Mouse (Mus musculus) MEL (cell line): ENCODE measurements around the gene Olfr47. TPM values are rescaled to one million over a fixed set of nuclear protein-coding genes. Genes with fewer than 3 reads are reported as not detected.

Experiments
- DNase-seq: peaks from one replicate; pipeline ENCODE4 v3.0.0; 2011; ENCODE audit warnings: low read depth, low spot score
- H3K27ac ChIP-seq: 2 replicates; pipeline ENCODE4 v1.5.1; 2012; ENCODE audit warnings: low read depth, mild to moderate bottlenecking, control low read depth, low read length, moderate library complexity; ENCODE audit not compliant: control insufficient read depth
- H3K27me3 ChIP-seq, 2 experiments: fragments of 150-350 bp in 1 of 2; sonication (generic) in 1 of 2; 2 replicates each; pipeline ENCODE4 v1.6.1; 2012; ENCODE audit warnings: low read length in 2 of 2, mild to moderate bottlenecking in 2 of 2, improper control_type of control experiment in 1 of 2, moderate library complexity in 1 of 2; ENCODE audit not compliant: insufficient read depth in 2 of 2, control insufficient read depth in 1 of 2
- H3K36me3 ChIP-seq, 2 experiments: 2 replicates each; pipeline ENCODE4 v1.6.1; 2012 to 2014; ENCODE audit warnings: low read length in 2 of 2, improper control_type of control experiment in 1 of 2, inconsistent platforms in 1 of 2, mild to moderate bottlenecking in 1 of 2; ENCODE audit not compliant: insufficient read depth in 2 of 2, control insufficient read depth in 1 of 2
- H3K4me1 ChIP-seq, 2 experiments: fragments of 150-350 bp in 1 of 2; sonication (generic) in 1 of 2; 2 replicates each; pipeline ENCODE4 v1.6.1; 2012; ENCODE audit warnings: low read length in 2 of 2, improper control_type of control experiment in 1 of 2, mild to moderate bottlenecking in 1 of 2; ENCODE audit not compliant: insufficient read depth in 2 of 2, control insufficient read depth in 1 of 2
- H3K4me3 ChIP-seq, 2 experiments: fragments of 150-350 bp in 1 of 2; sonication (generic) in 1 of 2; 2 replicates each; pipeline ENCODE4 v1.5.1; 2012; ENCODE audit warnings: low read depth in 2 of 2, low read length in 2 of 2, mild to moderate bottlenecking in 2 of 2, moderate library complexity in 2 of 2, control low read depth in 1 of 2, improper control_type of control experiment in 1 of 2; ENCODE audit not compliant: control insufficient read depth in 1 of 2, insufficient read depth in 1 of 2
- H3K79me2 ChIP-seq: 2 replicates; pipeline ENCODE4 v1.6.1; 2012; ENCODE audit warnings: mild to moderate bottlenecking, low read length, moderate library complexity; ENCODE audit not compliant: control insufficient read depth, poor library complexity, insufficient read depth
- H3K9ac ChIP-seq: 2 replicates; pipeline ENCODE4 v1.6.1; 2012; ENCODE audit warnings: low read depth, mild to moderate bottlenecking, control low read depth, low read length, moderate library complexity; ENCODE audit not compliant: control insufficient read depth, poor library complexity, severe bottlenecking
- H3K9me3 ChIP-seq: fragments of 150-350 bp; sonication (generic); replicated peaks from 2 replicates; pipeline ENCODE4 v1.6.1; 2012; ENCODE audit warnings: mild to moderate bottlenecking, low read length, improper control_type of control experiment, moderate library complexity; ENCODE audit not compliant: insufficient read depth
- CHD1 ChIP-seq: IDR thresholded peaks from 2 replicates; pipeline ENCODE4 v1.6.1; 2012; ENCODE audit warnings: low read depth, mild to moderate bottlenecking, inconsistent platforms, low read length, improper control_type of control experiment
- CTCF ChIP-seq, 3 experiments: IDR thresholded peaks in 2 of 3; conservative IDR thresholded peaks in 1 of 3; 2 replicates each; pipeline ENCODE4 v1.5.1; 2011 to 2012; ENCODE audit warnings: low read length in 3 of 3, low read depth in 2 of 3, mild to moderate bottlenecking in 2 of 3, improper control_type of control experiment in 1 of 3, inconsistent platforms in 1 of 3, mixed read lengths in 1 of 3, moderate library complexity in 1 of 3; ENCODE audit not compliant: control insufficient read depth in 1 of 3, insufficient read depth in 1 of 3, poor library complexity in 1 of 3, severe bottlenecking in 1 of 3
- EP300 ChIP-seq, 2 experiments: IDR thresholded peaks; 2 replicates each; pipeline ENCODE4 v1.6.1; 2011; ENCODE audit warnings: improper control_type of control experiment in 2 of 2, low read length in 2 of 2, low read depth in 1 of 2, mild to moderate bottlenecking in 1 of 2
- ETS1 ChIP-seq: IDR thresholded peaks from 2 replicates; pipeline ENCODE4 v1.6.1; 2012; ENCODE audit warnings: low read depth, mild to moderate bottlenecking, inconsistent platforms, low read length, improper control_type of control experiment, moderate library complexity
- GABPA ChIP-seq: IDR thresholded peaks from 2 replicates; pipeline ENCODE4 v1.6.1; 2012; ENCODE audit warnings: low read depth, mild to moderate bottlenecking, inconsistent platforms, low read length, improper control_type of control experiment, moderate library complexity
- GATA1 ChIP-seq: IDR thresholded peaks from 2 replicates; pipeline ENCODE4 v1.6.1; 2011; ENCODE audit warnings: low read depth, low read length, improper control_type of control experiment
- JUND ChIP-seq: IDR thresholded peaks from 2 replicates; pipeline ENCODE4 v1.6.1; 2011; ENCODE audit warnings: low read depth, mild to moderate bottlenecking, improper control_type of control experiment, low read length
- KAT2A ChIP-seq: conservative IDR thresholded peaks from 2 replicates; pipeline ENCODE4 v1.6.1; 2012; ENCODE audit warnings: low read depth, low read length, improper control_type of control experiment, inconsistent platforms
- MAFK ChIP-seq: IDR thresholded peaks from 2 replicates; pipeline ENCODE4 v1.6.1; 2011; ENCODE audit warnings: low read depth, mild to moderate bottlenecking, low read length, improper control_type of control experiment, borderline replicate concordance
- MAZ ChIP-seq: IDR thresholded peaks from 2 replicates; pipeline ENCODE4 v1.6.1; 2012; ENCODE audit warnings: low read depth, mild to moderate bottlenecking, inconsistent platforms, low read length, improper control_type of control experiment
- MEF2A ChIP-seq: IDR thresholded peaks from 2 replicates; pipeline ENCODE4 v1.6.1; 2014; ENCODE audit warnings: low read depth, mild to moderate bottlenecking, inconsistent platforms, low read length, improper control_type of control experiment; ENCODE audit not compliant: poor library complexity, insufficient replicate concordance, severe bottlenecking; ENCODE audit errors: extremely low read depth
- MYB ChIP-seq: IDR thresholded peaks from 2 replicates; pipeline ENCODE4 v1.6.1; 2011; ENCODE audit warnings: mild to moderate bottlenecking, low read depth, low read length, improper control_type of control experiment
- NELFE ChIP-seq: IDR thresholded peaks from 2 replicates; pipeline ENCODE4 v1.6.1; 2011; ENCODE audit warnings: low read depth, low read length, improper control_type of control experiment
- NRF1 ChIP-seq: IDR thresholded peaks from 2 replicates; pipeline ENCODE4 v1.6.1; 2014; ENCODE audit warnings: low read depth, mild to moderate bottlenecking, inconsistent platforms, low read length, improper control_type of control experiment, moderate library complexity; ENCODE audit not compliant: poor library complexity, insufficient read depth, severe bottlenecking
- POLR2A ChIP-seq, 2 experiments: IDR thresholded peaks; 2 replicates each; pipeline ENCODE4 v1.6.1; 2011 to 2012; ENCODE audit warnings: low read length in 2 of 2, mild to moderate bottlenecking in 2 of 2, control low read depth in 1 of 2, improper control_type of control experiment in 1 of 2, low read depth in 1 of 2, moderate library complexity in 1 of 2; ENCODE audit not compliant: control insufficient read depth in 1 of 2, insufficient read depth in 1 of 2, poor library complexity in 1 of 2
- POLR2AphosphoS2 ChIP-seq: IDR thresholded peaks from 2 replicates; pipeline ENCODE4 v1.6.1; 2011; ENCODE audit warnings: low read length, improper control_type of control experiment
- RAD21 ChIP-seq: IDR thresholded peaks from 2 replicates; pipeline ENCODE4 v1.6.1; 2011; ENCODE audit warnings: mild to moderate bottlenecking, low read depth, low read length, improper control_type of control experiment
- RCOR1 ChIP-seq: IDR thresholded peaks from 2 replicates; pipeline ENCODE4 v1.6.1; 2012; ENCODE audit warnings: low read depth, mild to moderate bottlenecking, inconsistent platforms, low read length, improper control_type of control experiment
- SMC3 ChIP-seq: IDR thresholded peaks from 2 replicates; pipeline ENCODE4 v1.6.1; 2011; ENCODE audit warnings: low read depth, low read length, improper control_type of control experiment
- TCF12 ChIP-seq: IDR thresholded peaks from 2 replicates; pipeline ENCODE4 v1.6.1; 2014; ENCODE audit warnings: low read depth, mild to moderate bottlenecking, inconsistent platforms, low read length, improper control_type of control experiment, moderate library complexity
- UBTF ChIP-seq: IDR thresholded peaks from 2 replicates; pipeline ENCODE4 v1.6.1; 2012; ENCODE audit warnings: low read depth, mild to moderate bottlenecking, inconsistent platforms, low read length, improper control_type of control experiment, moderate library complexity, borderline replicate concordance; ENCODE audit not compliant: insufficient read depth
- USF1 ChIP-seq: IDR thresholded peaks from 2 replicates; pipeline ENCODE4 v1.6.1; 2014; ENCODE audit warnings: low read depth, mild to moderate bottlenecking, inconsistent platforms, low read length, improper control_type of control experiment, moderate library complexity
- ZC3H11A ChIP-seq: IDR thresholded peaks from 2 replicates; pipeline ENCODE4 v1.6.1; 2012; ENCODE audit warnings: low read depth, mild to moderate bottlenecking, inconsistent platforms, low read length, improper control_type of control experiment
- polyA plus RNA-seq, 2 experiments: library from polyadenylated mRNA; stranded (reverse) in 1 of 2; unstranded in 1 of 2; fragments of >175 nt in 1 of 2; fragments of >200 nt in 1 of 2; gene quantifications; 2 replicates each; pipeline versions ENCODE4 v1.2.1 to v1.2.4; 2012; ENCODE audit warnings: low replicate concordance in 2 of 2, low read depth in 1 of 2; ENCODE audit not compliant: insufficient read length in 2 of 2, insufficient read depth in 1 of 2, missing spikeins in 1 of 2
- total RNA-seq: library from RNA; depleted of rRNA; stranded (reverse); fragments of 300-350 nt; gene quantifications from 2 replicates; pipeline ENCODE4 v1.2.3, GENCODE M21; 2012

Olfr47 gene
- total and polyA plus RNA-seq, 3 experiments, result not detected

- H3K4me3 ChIP-seq, result peak overlapping the region in 1 of 2 experiments; percentile 22; a peak in 1 of 4 replicates
- peaks cover 0 to 4% of the 10 kb centered on the region in 2 experiments; a peak in 1 of 4 replicates for H3K4me1 ChIP-seq
- H3K79me2 ChIP-seq, result no peaks in the 10 kb centered on the region
- no peak overlapping the region for H3K27ac ChIP-seq
- no peaks in the 10 kb centered on the region for H3K36me3 ChIP-seq
- no peak for DNase-seq
- TF ChIP-seq RCOR1, result no peak
- no peak for TF ChIP-seq NELFE
- TF ChIP-seq GATA1, result no peak
- TF ChIP-seq POLR2A (IDR thresholded peaks at IDR 0.05; ENCODE audit: control insufficient read depth in 1 of 2, insufficient read depth in 1 of 2, low read depth in 1 of 2, low read length in 2 of 2, poor library complexity in 1 of 2), result no peak
- no peak for TF ChIP-seq TCF12
- no peak for TF ChIP-seq MAFK
- no peak for TF ChIP-seq GABPA
- H3K9me3 ChIP-seq, result no peaks in the 10 kb centered on the region
- no peak overlapping the region for H3K9ac ChIP-seq
- H3K27me3 ChIP-seq, result no peaks in the 10 kb centered on the region; a peak in 1 of 4 replicates
Measured at GRCm38 (mm10) chr6:43260756-43261155, 29.4 kb downstream of the Olfr47 start.

GRCm38 (mm10) chr6:43265363-43266041, 34.2 kb downstream of the Olfr47 start, which contains the start of gene Arhgef5:
Gene Arhgef5 (plus strand): TSS chr6:43265582.
- no peak within 1 kb of the TSS for H3K9ac ChIP-seq
- H3K4me1 ChIP-seq, result no peaks in the 10 kb centered on the region
- H3K36me3 ChIP-seq, result no peaks in the 10 kb centered on the region
- H3K27ac ChIP-seq, result no peak within 1 kb of the TSS
- H3K27me3 ChIP-seq, result no peaks in the 10 kb centered on the region; a peak in 1 of 4 replicates
- TF ChIP-seq CHD1 (no peak), MYB (no peak), EP300 (IDR thresholded peaks at IDR 0.05; ENCODE audit: low read depth in 1 of 2, low read length in 2 of 2) (no peak), POLR2A (IDR thresholded peaks at IDR 0.05; ENCODE audit: control insufficient read depth in 1 of 2, insufficient read depth in 1 of 2, low read depth in 1 of 2, low read length in 2 of 2, poor library complexity in 1 of 2) (no peak), SMC3 (no peak), NRF1 (no peak), JUND (no peak), KAT2A (no peak), CTCF (IDR thresholded peaks at IDR 0.05 in 2 of 3, conservative IDR thresholded peaks at IDR 0.05 in 1 of 3; ENCODE audit: control insufficient read depth in 1 of 3, insufficient read depth in 1 of 3, low read depth in 2 of 3, low read length in 3 of 3, poor library complexity in 1 of 3, severe bottlenecking in 1 of 3) (no peak), MAZ (no peak), GATA1 (no peak), POLR2AphosphoS2 (no peak), ETS1 (no peak), UBTF (no peak), USF1 (no peak), RAD21 (no peak), ZC3H11A (no peak), MEF2A (no peak)
- DNase-seq, result no peak
- H3K9me3 ChIP-seq, result no peaks in the 10 kb centered on the region
- H3K4me3 ChIP-seq, result no peak within 1 kb of the TSS
- H3K79me2 ChIP-seq, result no peaks in the 10 kb centered on the region
